Mouse (Mus musculus) CH12.LX (cell line): ENCODE results near the gene Bcl2l11. TPM values are rescaled to one million over a fixed set of nuclear protein-coding genes. Genes with fewer than 3 reads are reported as not detected.

Source experiments
- DNase-seq: peaks from one replicate; pipeline ENCODE4 v3.0.0-alpha.2; 2013; ENCODE audit errors: extremely low read depth
- H3K27ac ChIP-seq: 2 replicates; pipeline ENCODE4 v1.5.1; 2012; ENCODE audit warnings: low read depth, mild to moderate bottlenecking, control low read depth, moderate library complexity; ENCODE audit not compliant: insufficient read depth
- H3K27me3 ChIP-seq: replicated peaks from 2 replicates; pipeline ENCODE3; 2012; ENCODE audit warnings: inconsistent platforms
- H3K36me3 ChIP-seq, 2 experiments: replicated peaks in 1 of 2; 2 replicates each; pipeline versions ENCODE3 to v1.6.1; 2012; ENCODE audit warnings: inconsistent platforms in 1 of 2, low read length in 1 of 2, mild to moderate bottlenecking in 1 of 2, mixed read lengths in 1 of 2, moderate library complexity in 1 of 2; ENCODE audit not compliant: control insufficient read depth in 1 of 2, insufficient read depth in 1 of 2
- H3K4me1 ChIP-seq, 2 experiments: 2 replicates each; pipeline ENCODE4 v1.6.1; 2012; ENCODE audit warnings: inconsistent platforms in 1 of 2, moderate library complexity in 1 of 2; ENCODE audit not compliant: insufficient read depth in 2 of 2, control insufficient read depth in 1 of 2
- H3K4me2 ChIP-seq: 2 replicates; pipeline ENCODE4 v1.6.1; 2012; ENCODE audit warnings: low read depth, mild to moderate bottlenecking, control low read depth; ENCODE audit not compliant: poor library complexity, insufficient read depth, severe bottlenecking
- H3K4me3 ChIP-seq, 3 experiments: fragments of 150-350 bp in 1 of 3; sonication (generic) in 1 of 3; replicated peaks in 1 of 3; 2 replicates each; pipeline versions ENCODE3 to v1.5.1; 2011 to 2012; ENCODE audit warnings: low read depth in 2 of 3, low read length in 2 of 3, mild to moderate bottlenecking in 2 of 3, moderate library complexity in 2 of 3, control low read depth in 1 of 3, improper control_type of control experiment in 1 of 3, inconsistent platforms in 1 of 3, mixed read lengths in 1 of 3; ENCODE audit not compliant: poor library complexity in 1 of 3
- H3K79me2 ChIP-seq: replicated peaks from 2 replicates; pipeline ENCODE4 v1.6.1; 2012; ENCODE audit warnings: mild to moderate bottlenecking, moderate library complexity; ENCODE audit not compliant: control insufficient read depth, poor library complexity, insufficient read depth, severe bottlenecking; ENCODE audit errors: extremely low read depth
- H3K9ac ChIP-seq: 2 replicates; pipeline ENCODE4 v1.6.1; 2012; ENCODE audit warnings: low read depth, mild to moderate bottlenecking, control low read depth, moderate library complexity; ENCODE audit not compliant: insufficient read depth
- H3K9me3 ChIP-seq: replicated peaks from 2 replicates; pipeline ENCODE3; 2012; ENCODE audit warnings: low read length, inconsistent platforms, mixed read lengths
- BHLHE40 ChIP-seq: IDR thresholded peaks from 2 replicates; pipeline ENCODE4 v1.6.1; 2011; ENCODE audit warnings: mild to moderate bottlenecking, low read depth, low read length, improper control_type of control experiment
- CHD2 ChIP-seq: IDR thresholded peaks from 2 replicates; pipeline ENCODE4 v1.6.1; 2011; ENCODE audit warnings: low read length, improper control_type of control experiment
- ELF1 ChIP-seq: IDR thresholded peaks from 2 replicates; pipeline ENCODE4 v1.6.1; 2014; ENCODE audit warnings: low read depth, mild to moderate bottlenecking, inconsistent platforms, low read length, improper control_type of control experiment
- EP300 ChIP-seq: IDR thresholded peaks from 2 replicates; pipeline ENCODE4 v1.6.1; 2011; ENCODE audit warnings: low read length, improper control_type of control experiment
- ETS1 ChIP-seq: conservative IDR thresholded peaks from 2 replicates; pipeline ENCODE4 v1.6.1; 2012; ENCODE audit warnings: low read depth, mild to moderate bottlenecking, inconsistent platforms, low read length, improper control_type of control experiment, moderate library complexity
- IRF4 ChIP-seq: IDR thresholded peaks from 2 replicates; pipeline ENCODE4 v1.6.1; 2014; ENCODE audit warnings: low read depth, mild to moderate bottlenecking, inconsistent platforms, low read length, improper control_type of control experiment
- JUN ChIP-seq: IDR thresholded peaks from 2 replicates; pipeline ENCODE4 v1.6.1; 2011; ENCODE audit warnings: low read depth, mild to moderate bottlenecking, low read length, improper control_type of control experiment, moderate library complexity; ENCODE audit not compliant: insufficient read depth
- JUND ChIP-seq: conservative IDR thresholded peaks from 2 replicates; pipeline ENCODE4 v1.6.1; 2011; ENCODE audit warnings: low read depth, low read length, improper control_type of control experiment
- MAFK ChIP-seq: IDR thresholded peaks from 2 replicates; pipeline ENCODE4 v1.6.1; 2011; ENCODE audit warnings: low read length, improper control_type of control experiment; ENCODE audit not compliant: insufficient replicate concordance
- MAX ChIP-seq: IDR thresholded peaks from 2 replicates; pipeline ENCODE4 v1.6.1; 2011; ENCODE audit warnings: low read length, improper control_type of control experiment
- MAZ ChIP-seq: IDR thresholded peaks from 2 replicates; pipeline ENCODE4 v1.6.1; 2012; ENCODE audit warnings: low read depth, mild to moderate bottlenecking, inconsistent platforms, low read length, improper control_type of control experiment, moderate library complexity
- MEF2A ChIP-seq: IDR thresholded peaks from 2 replicates; pipeline ENCODE4 v1.6.1; 2014; ENCODE audit warnings: low read depth, mild to moderate bottlenecking, inconsistent platforms, low read length, improper control_type of control experiment, borderline replicate concordance
- MXI1 ChIP-seq: IDR thresholded peaks from 2 replicates; pipeline ENCODE4 v1.6.1; 2011; ENCODE audit warnings: mild to moderate bottlenecking, low read depth, low read length, improper control_type of control experiment
- NELFE ChIP-seq: IDR thresholded peaks from 2 replicates; pipeline ENCODE4 v1.6.1; 2011; ENCODE audit warnings: low read depth, low read length, improper control_type of control experiment
- NRF1 ChIP-seq: IDR thresholded peaks from 2 replicates; pipeline ENCODE4 v1.6.1; 2014; ENCODE audit warnings: low read depth, mild to moderate bottlenecking, inconsistent platforms, low read length, improper control_type of control experiment, moderate library complexity
- PAX5 ChIP-seq: IDR thresholded peaks from 2 replicates; pipeline ENCODE4 v1.6.1; 2012; ENCODE audit warnings: low read length, inconsistent platforms, mixed read lengths
- POLR2A ChIP-seq: IDR thresholded peaks from 2 replicates; pipeline ENCODE4 v1.6.1; 2011; ENCODE audit warnings: low read depth, mild to moderate bottlenecking, improper control_type of control experiment, low read length
- RAD21 ChIP-seq: IDR thresholded peaks from 2 replicates; pipeline ENCODE4 v1.6.1; 2011; ENCODE audit warnings: low read depth, mild to moderate bottlenecking, low read length, improper control_type of control experiment, moderate library complexity
- RCOR1 ChIP-seq: conservative IDR thresholded peaks from 2 replicates; pipeline ENCODE4 v1.6.1; 2012; ENCODE audit warnings: low read depth, mild to moderate bottlenecking, inconsistent platforms, low read length, improper control_type of control experiment
- SIN3A ChIP-seq: IDR thresholded peaks from 2 replicates; pipeline ENCODE4 v1.6.1; 2012; ENCODE audit warnings: low read length, improper control_type of control experiment, inconsistent platforms
- SMC3 ChIP-seq: IDR thresholded peaks from 2 replicates; pipeline ENCODE4 v1.6.1; 2011; ENCODE audit warnings: low read depth, low read length, improper control_type of control experiment
- TCF12 ChIP-seq: IDR thresholded peaks from 2 replicates; pipeline ENCODE4 v1.6.1; 2014; ENCODE audit warnings: low read depth, mild to moderate bottlenecking, inconsistent platforms, low read length, improper control_type of control experiment
- USF1 ChIP-seq: IDR thresholded peaks from 2 replicates; pipeline ENCODE4 v1.6.1; 2014; ENCODE audit warnings: low read depth, mild to moderate bottlenecking, inconsistent platforms, low read length, improper control_type of control experiment
- USF2 ChIP-seq: conservative IDR thresholded peaks from 2 replicates; pipeline ENCODE4 v1.6.1; 2011; ENCODE audit warnings: low read depth, low read length, improper control_type of control experiment
- ZC3H11A ChIP-seq: IDR thresholded peaks from 2 replicates; pipeline ENCODE4 v1.6.1; 2012; ENCODE audit warnings: low read depth, mild to moderate bottlenecking, inconsistent platforms, low read length, improper control_type of control experiment
- dilution Hi-C: fragments of 300-500 bp; cut with MboI; formaldehyde crosslinking; loops from 2 replicates; pipeline ENCODE4 v1.14.3; 2020; ENCODE audit warnings: low sequenced_read_pairs; ENCODE audit not compliant: extremely low pct_unique_long_range_greater_than_20kb, extremely low pct_ligation_motif_present
- in situ Hi-C: fragments of 300-500 bp; cut with MboI; formaldehyde crosslinking; loops from 3 replicates; pipeline ENCODE4 v1.14.3; 2019; ENCODE audit warnings: low sequenced_read_pairs, low pct_ligation_motif_present, low pct_unique_long_range_greater_than_20kb, mixed read lengths
- polyA plus RNA-seq: library from polyadenylated mRNA; unstranded; fragments of >175 nt; gene quantifications from 2 replicates; pipeline ENCODE4 v1.2.1, GENCODE M21; 2012; ENCODE audit warnings: low read depth; ENCODE audit not compliant: insufficient read length
- total RNA-seq, 2 experiments: library from RNA; depleted of rRNA; stranded (reverse); fragments of 300-350 nt in 1 of 2; fragments of >200 nt in 1 of 2; gene quantifications; 2 replicates each; pipeline ENCODE4 v1.2.3; 2012 to 2014

Bcl2l11 gene
- total and polyA plus RNA-seq, 3 experiments: 7.8 to 24.6 (median 11.6) TPM

DNA sequence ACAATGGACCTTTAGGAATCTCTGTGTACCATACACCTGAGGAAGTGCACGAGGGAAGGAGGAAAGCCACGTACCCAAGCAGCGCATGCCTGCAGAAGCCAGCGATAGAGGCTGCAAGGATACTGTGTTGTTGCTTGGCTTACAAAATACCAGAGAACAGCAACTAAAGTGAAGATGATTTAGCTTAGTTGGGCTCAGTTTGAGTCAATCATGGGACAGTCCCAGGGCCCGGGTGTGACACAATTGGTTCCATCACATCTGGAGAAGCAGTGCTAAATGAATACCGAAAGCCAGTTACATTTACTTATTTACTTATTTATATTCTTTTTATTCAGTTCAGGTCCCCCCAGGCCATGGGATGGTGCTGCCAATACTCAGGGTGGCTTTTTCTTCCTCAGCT lies 49.8 kb downstream of the Bcl2l11 start:
- Histone ChIP-seq H3K36me3 (no peaks in the 10 kb centered on the region), H3K27me3 (peaks cover 6% of the 10 kb centered on the region), H3K4me2 (peak overlapping the region; percentile 84), H3K4me1 (peaks cover 30 to 71% of the 10 kb centered on the region in 2 experiments), H3K9ac (no peak overlapping the region), H3K79me2 (no peaks in the 10 kb centered on the region), H3K4me3 (peak overlapping the region in 1 of 3 experiments; percentile 14), H3K9me3 (peaks cover 5% of the 10 kb centered on the region), H3K27ac (peak overlapping the region; percentile 36; the same call in 1 of the 2 replicates)
- DNase-seq: peak; percentile 66
- in situ Hi-C loops: no loop called here
- TF ChIP-seq SIN3A (peak; percentile 59; the same call in 1 of the 2 replicates), CHD2 (peak; percentile 41; the same call in 1 of the 2 replicates), ELF1 (no peak; the same call in 1 of the 2 replicates), ETS1 (peak; percentile 82), MXI1 (no peak), SMC3 (0 out of 2 replicates have a peak, but pooled peaks have one; percentile 2), POLR2A (no peak), JUN (peak; percentile 86), RCOR1 (peak; percentile 75; the same call in 1 of the 2 replicates), USF2 (no peak), BHLHE40 (peak; percentile 68), NELFE (no peak), NRF1 (peak; percentile 36; the same call in 1 of the 2 replicates), PAX5 (no peak), JUND (peak; percentile 86), MEF2A (peak; percentile 83), EP300 (peak; percentile 94), MAFK (0 out of 2 replicates have a peak, but pooled peaks have one; percentile 53), IRF4 (peak; percentile 94), TCF12 (peak; percentile 82; the same call in 1 of the 2 replicates)
- dilution Hi-C loops: no loop called here

DNA sequence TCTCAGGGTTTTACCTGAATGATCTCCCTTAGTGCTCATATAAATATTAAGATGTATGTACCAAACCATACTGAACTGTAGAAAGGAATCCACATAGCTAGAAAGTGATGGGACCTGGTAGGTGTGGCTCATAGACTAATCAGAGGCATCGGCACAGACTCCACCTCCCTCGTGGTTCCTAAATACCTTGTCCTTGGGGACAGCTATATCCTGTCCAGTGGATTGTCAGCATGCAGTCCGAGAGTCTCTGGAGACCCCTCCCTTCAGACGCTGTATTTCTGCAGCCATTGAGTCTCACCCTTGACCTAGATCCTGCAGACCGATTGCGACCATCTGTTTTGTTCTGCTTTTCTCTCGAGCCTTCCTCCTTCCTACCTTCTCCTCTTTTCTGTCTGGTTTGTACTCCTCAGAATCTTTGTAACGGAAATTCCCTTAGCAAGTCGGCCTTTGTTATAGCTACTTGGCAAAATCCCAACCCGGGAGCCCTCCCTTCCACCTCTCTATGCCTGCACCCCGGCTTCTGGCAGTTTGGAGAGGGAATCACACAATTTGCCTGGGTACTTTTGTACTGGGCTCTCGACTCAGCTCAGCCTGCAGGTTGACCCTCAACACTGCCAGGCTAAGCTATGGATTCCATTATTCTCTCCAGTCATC lies 50.7 kb downstream of the Bcl2l11 start:
- H3K27me3 ChIP-seq: peaks cover 6% of the 10 kb centered on the region
- DNase-seq: no peak
- no peak overlapping the region for H3K4me3 ChIP-seq
- H3K9ac ChIP-seq: no peak overlapping the region
- no peaks in the 10 kb centered on the region for H3K79me2 ChIP-seq
- H3K4me1 ChIP-seq: peaks cover 30 to 71% of the 10 kb centered on the region in 2 experiments
- no peak overlapping the region for H3K27ac ChIP-seq
- no peak for TF ChIP-seq PAX5
- TF ChIP-seq CHD2: no peak
- no peak for TF ChIP-seq USF1
- no peak for TF ChIP-seq BHLHE40
- TF ChIP-seq RAD21: no peak
- TF ChIP-seq TCF12: no peak
- TF ChIP-seq MAX: no peak
- TF ChIP-seq MAZ: no peak
- TF ChIP-seq SIN3A: no peak
- TF ChIP-seq POLR2A: no peak
- no peak for TF ChIP-seq RCOR1
- no peak for TF ChIP-seq MAFK
- TF ChIP-seq ZC3H11A: no peak
- no peaks in the 10 kb centered on the region for H3K36me3 ChIP-seq
- dilution Hi-C loops: no loop called here
- no peak overlapping the region for H3K4me2 ChIP-seq
- H3K9me3 ChIP-seq: peaks cover 5% of the 10 kb centered on the region
- in situ Hi-C loops: no loop called here
